Mouse (Mus musculus): ENCODE measurements at regions not wholly inside any gene's neighbourhood (a gene's known extent, or its start where the extent isn't known, plus 50 kb on each side); places are given as distances from the start of the nearest gene placed in this dataset.

DNA sequence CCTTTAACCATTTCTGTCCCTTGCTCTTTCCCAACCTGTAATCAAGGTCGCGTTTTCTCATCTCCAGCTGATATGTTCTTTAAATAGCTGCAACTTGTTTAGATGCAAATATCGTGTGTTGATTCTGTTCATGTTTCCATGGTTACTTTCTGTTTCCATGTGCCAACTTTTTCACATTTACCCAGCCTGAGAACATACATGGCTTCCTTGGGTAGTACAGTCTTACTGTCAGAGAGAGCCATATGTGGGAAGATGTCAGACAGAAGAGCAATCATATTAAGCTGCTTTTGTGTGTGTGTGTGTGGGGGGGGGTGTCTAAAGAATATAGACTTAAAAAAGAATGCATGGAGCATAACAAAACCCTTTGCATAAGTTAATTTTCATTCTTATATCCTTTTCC, 52.2 kb upstream of the Jag1 start:
- no peak for DNase-seq (ENCODE audit: inconsistent age in 2 of 2, low spot score in 1 of 2)
